Comparison of ENCODE assay signal across 7 mouse cellular contexts in genomic region chrX:94724192-94724971, GRCm38 (mm10). TPM values are rescaled to one million over a fixed set of nuclear protein-coding genes. Genes with fewer than 3 reads are reported as not detected.
A peak's percentile ranks its signal among the peaks of the same experiment; 100 is the strongest.
DNase-seq lines count a peak whose midpoint lies in the region; ATAC-seq and TF ChIP-seq lines count a peak whose summit lies in the region.
"Not testable (repeated sequence)": the region's sequence is repeated elsewhere in the genome, so short reads cannot be mapped to it uniquely, and the experiment has no call there.

Gene Zxdb, plus strand, starts transcription at chrX:94724569.

- not testable (repeated sequence) for H3K27me3 ChIP-seq in forebrain, embryonic 15.5 days; hindbrain, embryonic 10.5 days (ENCODE audit: insufficient read depth, poor library complexity, severe bottlenecking); kidney, embryonic 15.5 days; liver, postnatal 0 days (ENCODE audit: insufficient read depth, low read length); midbrain, embryonic 16.5 days (ENCODE audit: control insufficient read depth, insufficient read depth, low read depth, low read length)

- H3K4me3 ChIP-seq in forebrain, embryonic 15.5 days, result peak within 1 kb of the TSS; percentile 30
- H3K4me3 ChIP-seq in hindbrain, embryonic 10.5 days, result peak within 1 kb of the TSS; percentile 34; the same call in 1 of the 2 replicates
- H3K4me3 ChIP-seq in kidney, embryonic 15.5 days (replicated peaks), result peak within 1 kb of the TSS; percentile 32
- not testable (repeated sequence) for H3K4me3 ChIP-seq in liver, postnatal 0 days (ENCODE audit: low read depth, low read length)
- H3K4me3 ChIP-seq in midbrain, embryonic 16.5 days (ENCODE audit: low read depth, low read length), result peak within 1 kb of the TSS; percentile 33

- TF ChIP-seq EP300 in liver, postnatal 0 days (IDR thresholded peaks at IDR 0.05; ENCODE audit: low read depth), result not testable (repeated sequence)

- not testable (repeated sequence) for H3K4me2 ChIP-seq in forebrain, embryonic 15.5 days (replicated peaks); kidney, embryonic 15.5 days; liver, postnatal 0 days (ENCODE audit: low read depth, low read length); midbrain, embryonic 16.5 days (ENCODE audit: low read length)

- H3K9ac ChIP-seq in forebrain, embryonic 15.5 days (replicated peaks); kidney, embryonic 15.5 days; liver, postnatal 0 days (replicated peaks); midbrain, embryonic 16.5 days (ENCODE audit: low read depth, low read length): not testable (repeated sequence)

- not testable (repeated sequence) for H3K9me3 ChIP-seq in forebrain, embryonic 15.5 days; hindbrain, embryonic 10.5 days; kidney, embryonic 15.5 days (replicated peaks); liver, postnatal 0 days (ENCODE audit: low read length); midbrain, embryonic 16.5 days (replicated peaks; ENCODE audit: control insufficient read depth, low read length, poor library complexity, severe bottlenecking)

- H3K36me3 ChIP-seq in forebrain, embryonic 15.5 days; hindbrain, embryonic 10.5 days; kidney, embryonic 15.5 days; liver, postnatal 0 days (replicated peaks; ENCODE audit: insufficient read depth, low read length); midbrain, embryonic 16.5 days (ENCODE audit: control insufficient read depth, insufficient read depth, low read length): not testable (repeated sequence)

- not testable (repeated sequence) for H3K27ac ChIP-seq in forebrain, embryonic 15.5 days (replicated peaks); hindbrain, embryonic 10.5 days; kidney, embryonic 15.5 days; liver, postnatal 0 days (ENCODE audit: low read depth); midbrain, embryonic 16.5 days (ENCODE audit: low read length)

- peak; percentile 85 for ATAC-seq in forebrain, embryonic 15.5 days (replicated peaks)
- ATAC-seq in kidney, embryonic 15.5 days (replicated peaks; ENCODE audit: low FRiP score), result peak; percentile 73
- ATAC-seq in liver, postnatal 0 days, result peak; percentile 66
- peak; percentile 85 for ATAC-seq in midbrain, embryonic 16.5 days

- WGBS in forebrain, embryonic 15.5 days, result no CpG with 5 or more reads among the region's 60 CpGs
- WGBS in hindbrain, embryonic 10.5 days, result no CpG with 5 or more reads among the region's 60 CpGs
- WGBS in kidney, embryonic 15.5 days, result no CpG with 5 or more reads among the region's 60 CpGs
- no CpG with 5 or more reads among the region's 60 CpGs for WGBS in liver, postnatal 0 days (ENCODE audit: insufficient replicate concordance)
- no CpG with 5 or more reads among the region's 60 CpGs for WGBS in midbrain, embryonic 16.5 days

- DNase-seq in adrenal gland, postnatal 4 days (ENCODE audit: low spot score in 2 of 2); hindbrain, embryonic 10.5 days (ENCODE audit: low spot score); left cerebral cortex, postnatal 25 days (ENCODE audit: low spot score in 2 of 2); liver, postnatal 0 days: not testable (repeated sequence)

- intact Hi-C loops in left cerebral cortex, postnatal 25 days (cut with DNase I), result not testable (repeated sequence)

- not testable (repeated sequence) for TF ChIP-seq CTCF in liver, postnatal 0 days (IDR thresholded peaks at IDR 0.05; ENCODE audit: low read depth)

- H3K4me1 ChIP-seq in forebrain, embryonic 15.5 days; hindbrain, embryonic 10.5 days (replicated peaks); kidney, embryonic 15.5 days; liver, postnatal 0 days (ENCODE audit: insufficient read depth); midbrain, embryonic 16.5 days (ENCODE audit: control insufficient read depth, insufficient read depth, low read length): not testable (repeated sequence)

RNA-seq across cellular contexts. Expression of gene Zxdb, which starts in this region (rescaled TPM):
- 10 to 100 TPM; 14.7 to 15.2 TPM for total RNA-seq in adrenal gland, postnatal 4 days (2021)
- 1.6 and 2.1 TPM in 2 replicates for polyA plus RNA-seq in forebrain, embryonic 15.5 days (2015; fragmentation: Nextera tagmentation; extraction: Ambion mirVana)
- polyA plus RNA-seq in hindbrain, embryonic 10.5 days (2016; fragmentation: Nextera tagmentation; extraction: Ambion mirVana), result 0.63 and 1.1 TPM in 2 replicates
- 1.4 and 1.7 TPM in 2 replicates for polyA plus RNA-seq in kidney, embryonic 15.5 days (2015; fragmentation: Nextera tagmentation; extraction: Ambion mirVana)
- total RNA-seq in left cerebral cortex, postnatal 25 days (2021), result 10 to 100 TPM; 20.2 to 20.5 TPM
- 0.33 and 0.46 TPM in 2 replicates for polyA plus RNA-seq in liver, postnatal 0 days (2015; fragmentation: Nextera tagmentation; extraction: Ambion mirVana)
- 1.4 and 1.6 TPM in 2 replicates for polyA plus RNA-seq in midbrain, embryonic 16.5 days (2015; fragmentation: Nextera tagmentation; extraction: Ambion mirVana)

Comparison
In these comparisons a context has a peak if more than half of its experiments do, and no peak if none do; other contexts are left out.
1. Peak in ATAC-seq in liver, postnatal 0 days; RNA of the gene not detected or under 1 TPM.